Mouse (Mus musculus) heart, postnatal 0 days (tissue): ENCODE measurements around the gene Tex264.

Source experiments
- CTCF ChIP-seq: IDR thresholded peaks from 2 replicates; pipeline ENCODE4 v1.5.1; 2016; ENCODE audit warnings: antibody characterized with exemption, control low read depth, low read depth
- EP300 ChIP-seq: IDR thresholded peaks from 2 replicates; pipeline ENCODE4 v1.6.1; 2016; ENCODE audit warnings: antibody characterized with exemption, low read depth

DNA sequence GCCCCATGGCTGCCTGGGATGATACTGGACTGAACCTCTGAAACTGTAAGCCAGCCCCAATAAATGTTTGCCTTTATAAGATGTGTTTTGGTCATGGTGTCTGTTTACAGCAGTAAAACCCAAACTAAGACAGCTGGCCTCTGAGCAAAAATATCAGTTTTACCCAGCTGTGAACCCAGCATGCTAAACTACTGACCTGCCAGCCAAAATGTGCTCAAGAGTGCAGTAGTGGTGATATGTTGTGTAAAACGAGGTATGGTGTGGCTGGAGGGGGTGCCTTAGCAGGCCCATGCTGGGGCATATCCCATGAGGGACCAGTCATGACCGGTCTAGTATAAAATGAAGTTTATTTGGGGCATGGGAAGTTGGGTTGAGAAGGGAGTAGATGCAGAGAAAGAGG, 71.8 kb downstream of the Tex264 start:
- TF ChIP-seq CTCF (no peak), EP300 (no peak)
